Mouse (Mus musculus) C2C12 (cell line): ENCODE measurements at regions not wholly inside any gene's neighbourhood (a gene's known extent, or its start where the extent isn't known, plus 50 kb on each side); places are given as distances from the start of the nearest gene placed in this dataset.

Experiments
- H3K27me3 ChIP-seq: one replicate; pipeline ENCODE4 v1.6.1; 2011; ENCODE audit not compliant: control insufficient read depth, insufficient read depth, insufficient read length
- H3K36me3 ChIP-seq: one replicate; pipeline ENCODE4 v1.6.1; 2011; ENCODE audit not compliant: control insufficient read depth, insufficient read depth
- H3K4me3 ChIP-seq: one replicate; pipeline ENCODE4 v1.5.1; 2011; ENCODE audit warnings: mild to moderate bottlenecking, control low read depth; ENCODE audit not compliant: poor library complexity, insufficient read depth, severe bottlenecking
- H3K79me2 ChIP-seq: one replicate; pipeline ENCODE4 v1.6.1; 2011; ENCODE audit not compliant: control insufficient read depth, insufficient read depth
- H3K79me3 ChIP-seq: one replicate; pipeline ENCODE4 v1.6.1; 2011; ENCODE audit warnings: low read depth, control low read depth
- H3ac ChIP-seq: one replicate; pipeline ENCODE3; 2011; ENCODE audit warnings: low read depth; ENCODE audit not compliant: control insufficient read depth, insufficient read length
- CEBPB ChIP-seq: IDR thresholded peaks from one replicate; pipeline ENCODE4 v1.6.1; 2011; ENCODE audit warnings: low read depth, mild to moderate bottlenecking, control low read depth, moderate library complexity
- CTCF ChIP-seq: IDR thresholded peaks from one replicate; pipeline ENCODE4 v1.5.1; 2011; ENCODE audit not compliant: control insufficient read depth, insufficient read depth, insufficient read length
- FOSL1 ChIP-seq: IDR thresholded peaks from one replicate; pipeline ENCODE4 v1.8.0; 2011; ENCODE audit warnings: mild to moderate bottlenecking, low read length; ENCODE audit not compliant: poor library complexity, insufficient read depth, severe bottlenecking
- MAX ChIP-seq: IDR thresholded peaks from one replicate; pipeline ENCODE4 v1.6.1; 2011; ENCODE audit warnings: mild to moderate bottlenecking, control low read depth
- MYOD1 ChIP-seq: IDR thresholded peaks from one replicate; pipeline ENCODE4 v1.6.1; 2011; ENCODE audit warnings: low read depth; ENCODE audit not compliant: control insufficient read depth, insufficient read length
- MYOG ChIP-seq: IDR thresholded peaks from one replicate; pipeline ENCODE4 v1.6.1; 2011; ENCODE audit not compliant: control insufficient read depth, insufficient read length; ENCODE audit errors: extremely low read depth
- USF1 ChIP-seq: IDR thresholded peaks from one replicate; pipeline ENCODE4 v1.6.1; 2011; ENCODE audit warnings: low read depth, mild to moderate bottlenecking, control low read depth, moderate library complexity

GRCm38 (mm10) chr16:72088053-72088452, 220.1 kb upstream of the Robo1 start:
- Histone ChIP-seq H3ac (no peak overlapping the region), H3K4me3 (no peak overlapping the region), H3K79me2 (no peaks in the 10 kb centered on the region), H3K27me3 (no peaks in the 10 kb centered on the region), H3K36me3 (no peaks in the 10 kb centered on the region), H3K79me3 (no peaks in the 10 kb centered on the region)
- TF ChIP-seq USF1 (no peak), CTCF (no peak), MAX (no peak), FOSL1 (no peak), CEBPB (no peak), MYOG (no peak), MYOD1 (no peak)

- Histone ChIP-seq H3ac (no peak overlapping the region), H3K27me3 (no peaks in the 10 kb centered on the region), H3K4me3 (no peak overlapping the region), H3K36me3 (no peaks in the 10 kb centered on the region), H3K79me2 (no peaks in the 10 kb centered on the region), H3K79me3 (no peaks in the 10 kb centered on the region)
- no peak for TF ChIP-seq MYOG
- no peak for TF ChIP-seq FOSL1
- TF ChIP-seq MAX: no peak
- no peak for TF ChIP-seq CEBPB
- no peak for TF ChIP-seq MYOD1
- no peak for TF ChIP-seq CTCF
- no peak for TF ChIP-seq USF1
Observed at GRCm38 (mm10) chr16:72088916-72089315, 219.2 kb upstream of the Robo1 start.
